Mouse (Mus musculus): ENCODE measurements around the gene Cacna1c. TPM values are rescaled to one million over a fixed set of nuclear protein-coding genes. Genes with fewer than 3 reads are reported as not detected.

Gene Cacna1c
- polyA plus RNA-seq, 1 experiment, result 1.3 TPM

DNA sequence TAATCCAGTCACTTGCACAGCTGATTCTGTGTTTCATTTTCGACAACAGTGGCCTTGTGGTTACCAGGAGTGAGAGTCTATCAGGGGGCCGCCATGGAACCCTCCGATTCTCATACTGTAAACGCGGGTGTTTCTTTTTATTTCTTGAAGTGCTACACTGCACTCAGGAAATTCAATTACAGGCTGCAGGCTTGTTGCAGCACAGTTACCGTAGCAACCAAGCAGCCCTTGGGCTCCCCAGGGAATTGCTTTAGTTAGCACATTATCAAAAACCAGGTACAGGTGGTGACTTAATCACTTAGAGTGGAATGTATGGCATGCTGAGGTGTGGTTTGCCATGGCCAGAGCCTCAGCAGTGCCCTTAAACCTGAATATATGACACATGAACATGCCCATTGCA lies 621.9 kb downstream of the Cacna1c start:
- TF ChIP-seq GATA1 (IDR thresholded peaks at IDR 0.05; ENCODE audit: borderline replicate concordance, low read length), result no peak
- no peak for TF ChIP-seq FLI1 (IDR thresholded peaks at IDR 0.05; ENCODE audit: low read length)
- H3K4me1 ChIP-seq, result no peaks in the 10 kb centered on the region
- H3K9me3 ChIP-seq, result 0 out of 2 replicates have a peak, but pooled peaks cover 6% of the 10 kb centered on the region
- peaks cover 9% of the 10 kb centered on the region for H3K27me3 ChIP-seq (replicated peaks)
- no peaks in the 10 kb centered on the region for H3K36me3 ChIP-seq (replicated peaks; ENCODE audit: low read length)
- no peak overlapping the region for H3K4me3 ChIP-seq (replicated peaks)

DNA sequence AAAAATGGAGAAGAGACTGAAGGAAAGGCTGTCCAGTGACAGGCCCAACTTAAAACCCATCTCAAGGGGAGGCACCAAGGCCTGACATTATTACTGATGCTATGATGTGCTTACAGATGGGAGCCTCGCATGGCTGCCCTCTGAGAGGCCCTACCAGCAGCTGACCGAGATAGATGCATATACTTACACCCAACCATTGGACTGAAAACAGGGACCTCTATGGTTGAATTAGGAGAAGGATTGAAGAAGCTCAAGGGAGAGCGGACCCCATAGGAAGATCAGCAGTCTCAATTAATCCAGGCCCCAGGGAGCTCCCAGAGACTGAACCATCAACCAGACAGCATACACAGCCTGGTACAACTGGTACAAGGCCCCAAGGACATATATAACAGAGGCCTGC lies 628.4 kb downstream of the Cacna1c start:
- no peak overlapping the region for H3K4me3 ChIP-seq (replicated peaks)
- no peaks in the 10 kb centered on the region for H3K9me3 ChIP-seq
- H3K4me1 ChIP-seq, result peaks cover 4% of the 10 kb centered on the region; the same call in 1 of the 2 replicates
- H3K27me3 ChIP-seq (replicated peaks), result no peaks in the 10 kb centered on the region
- no peaks in the 10 kb centered on the region for H3K36me3 ChIP-seq (replicated peaks; ENCODE audit: low read length)
- TF ChIP-seq GATA1 (IDR thresholded peaks at IDR 0.05; ENCODE audit: borderline replicate concordance, low read length) (no peak), FLI1 (IDR thresholded peaks at IDR 0.05; ENCODE audit: low read length) (no peak)

GRCm38 (mm10) chr6:118561745-118562609 lies 634.2 kb downstream of the Cacna1c start, which contains the start of gene Ankrd26:
Gene Ankrd26, minus strand, starts transcription at chr6:118562226.
- Histone ChIP-seq H3K4me1 (peaks cover 21% of the 10 kb centered on the region), H3K27me3 (replicated peaks) (no peaks in the 10 kb centered on the region), H3K36me3 (replicated peaks; ENCODE audit: low read length) (peaks cover 22% of the 10 kb centered on the region), H3K9me3 (no peaks in the 10 kb centered on the region), H3K4me3 (replicated peaks) (peak within 1 kb of the TSS; percentile 93)
- TF ChIP-seq GATA1 (IDR thresholded peaks at IDR 0.05; ENCODE audit: borderline replicate concordance, low read length) (no peak), FLI1 (IDR thresholded peaks at IDR 0.05; ENCODE audit: low read length) (no peak)

GRCm38 (mm10) chr6:118561225-118561624 lies 635.0 kb downstream of the Cacna1c start:
- Histone ChIP-seq H3K36me3 (replicated peaks; ENCODE audit: low read length) (peaks cover 29% of the 10 kb centered on the region), H3K4me3 (replicated peaks) (peak overlapping the region; percentile 93), H3K9me3 (no peaks in the 10 kb centered on the region), H3K27me3 (replicated peaks) (no peaks in the 10 kb centered on the region), H3K4me1 (peaks cover 21% of the 10 kb centered on the region)
- no peak for TF ChIP-seq GATA1 (IDR thresholded peaks at IDR 0.05; ENCODE audit: borderline replicate concordance, low read length)
- no peak for TF ChIP-seq FLI1 (IDR thresholded peaks at IDR 0.05; ENCODE audit: low read length)

DNA sequence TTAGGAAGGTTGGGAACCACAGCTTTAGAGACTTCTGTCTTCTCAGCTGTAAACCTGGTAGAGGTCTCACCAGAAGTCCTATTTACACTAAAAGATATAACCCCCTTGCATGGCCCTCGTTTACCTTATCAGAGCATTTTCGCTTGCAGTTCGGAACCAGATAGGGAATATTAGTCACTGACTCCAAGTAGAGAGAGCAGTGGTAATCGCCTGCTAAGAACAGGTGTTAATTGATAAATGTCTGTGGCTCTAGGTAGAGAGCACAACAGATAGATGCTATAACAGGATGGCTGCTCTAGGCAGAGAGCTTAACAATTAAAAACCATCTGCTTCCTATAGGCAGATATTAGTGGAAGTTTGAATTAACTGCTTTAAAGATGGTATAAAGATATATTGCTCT lies 657.6 kb downstream of the Cacna1c start:
- TF ChIP-seq FLI1 (IDR thresholded peaks at IDR 0.05; ENCODE audit: low read length) (no peak), GATA1 (IDR thresholded peaks at IDR 0.05; ENCODE audit: borderline replicate concordance, low read length) (no peak)
- H3K27me3 ChIP-seq (replicated peaks), result no peaks in the 10 kb centered on the region
- no peak overlapping the region for H3K4me3 ChIP-seq (replicated peaks)
- no peaks in the 10 kb centered on the region for H3K9me3 ChIP-seq
- H3K36me3 ChIP-seq (replicated peaks; ENCODE audit: low read length), result peaks cover 62% of the 10 kb centered on the region
- no peaks in the 10 kb centered on the region for H3K4me1 ChIP-seq

Other genes with a start within 250 kb of the Cacna1c start
- gene Dcp1b, start 21.2 kb downstream of the Cacna1c start, polyA plus RNA-seq (2012; ENCODE audit: insufficient read depth, low replicate concordance), result 19.3 and 22.1 TPM in 2 replicates
- gene Cacna2d4, start 40.1 kb upstream of the Cacna1c start, polyA plus RNA-seq (2012; ENCODE audit: insufficient read depth, low replicate concordance), result 0.08 TPM in 1 of 2 replicates, not detected in the other
- not detected in 2 replicates for gene Lrtm2, start 134.3 kb upstream of the Cacna1c start, polyA plus RNA-seq (2012; ENCODE audit: insufficient read depth, low replicate concordance)
- gene Adipor2, start 221.3 kb upstream of the Cacna1c start, polyA plus RNA-seq (2012; ENCODE audit: insufficient read depth, low replicate concordance), result 6.0 and 11.7 TPM in 2 replicates

Measured in megakaryocyte, embryonic 14.5 days (primary cell).